Mouse (Mus musculus) small intestine, adult 2 months (tissue): Measurements from ENCODE around the gene 2200002D01Rik.

Experiments used
- CTCF ChIP-seq: fragments of 200-500 bp; IDR thresholded peaks from 2 replicates; pipeline ENCODE4 v1.5.1; 2012; ENCODE audit warnings: low read depth, mild to moderate bottlenecking, control low read depth, inconsistent platforms, low read length, moderate library complexity, mixed read lengths; ENCODE audit not compliant: insufficient replicate concordance, insufficient read length; ENCODE audit errors: extremely low read depth
- POLR2A ChIP-seq: fragments of 200-500 bp; IDR thresholded peaks from 2 replicates; pipeline ENCODE4 v1.6.1; 2012; ENCODE audit warnings: low read depth, mild to moderate bottlenecking, control low read depth, inconsistent platforms, low read length, moderate library complexity

- TF ChIP-seq CTCF (no peak), POLR2A (no peak)
These were observed 22.2 kb upstream of the 2200002D01Rik start for GRCm38 (mm10) chr7:29270445-29270844.
